Mouse (Mus musculus) MN1 (cell line): ENCODE data around the gene Rbm44.

ENCODE experiments used
- DNase-seq: peaks from one replicate; pipeline ENCODE4 v3.0.0-alpha.2; 2016; ENCODE audit warnings: low spot score

Gene Rbm44

GRCm38 (mm10) chr1:91144813-91145212 is at the start of gene Rbm44:
Gene Rbm44 (plus strand): TSS chr1:91145089.
- DNase-seq: no peak

- DNase-seq: no peak
Measured at GRCm38 (mm10) chr1:91095258-91095657, 49.6 kb upstream of the Rbm44 start.

- no peak for DNase-seq
Measured at GRCm38 (mm10) chr1:91095853-91096252, 49.0 kb upstream of the Rbm44 start.

GRCm38 (mm10) chr1:91096490-91096889 is 48.4 kb upstream of the Rbm44 start:
- no peak for DNase-seq

- no peak for DNase-seq
Measured at GRCm38 (mm10) chr1:91097283-91097834, 47.5 kb upstream of the Rbm44 start.

DNA sequence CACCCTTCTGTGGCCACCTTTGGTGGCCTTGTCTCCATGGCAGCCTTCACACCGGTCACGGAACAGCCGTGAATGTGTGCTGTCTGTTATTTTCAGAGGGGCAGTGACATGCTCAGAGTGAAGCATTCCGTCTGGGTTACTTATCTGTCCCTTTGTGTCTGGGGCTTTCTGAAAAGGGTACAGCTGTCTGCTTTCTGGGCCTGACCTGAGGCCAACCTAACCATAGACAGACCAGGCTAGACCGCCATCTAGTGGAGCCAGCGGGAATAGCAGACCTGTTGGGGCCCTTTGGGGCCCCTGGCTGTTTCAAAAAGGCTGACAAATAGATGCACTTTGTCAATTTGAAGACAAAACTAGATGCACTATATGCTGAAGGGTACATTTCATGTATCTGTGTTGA is 46.0 kb upstream of the Rbm44 start:
- peak; percentile 14 for DNase-seq

- no peak for DNase-seq
Measured at GRCm38 (mm10) chr1:91101709-91102440, 43.0 kb upstream of the Rbm44 start.

DNA sequence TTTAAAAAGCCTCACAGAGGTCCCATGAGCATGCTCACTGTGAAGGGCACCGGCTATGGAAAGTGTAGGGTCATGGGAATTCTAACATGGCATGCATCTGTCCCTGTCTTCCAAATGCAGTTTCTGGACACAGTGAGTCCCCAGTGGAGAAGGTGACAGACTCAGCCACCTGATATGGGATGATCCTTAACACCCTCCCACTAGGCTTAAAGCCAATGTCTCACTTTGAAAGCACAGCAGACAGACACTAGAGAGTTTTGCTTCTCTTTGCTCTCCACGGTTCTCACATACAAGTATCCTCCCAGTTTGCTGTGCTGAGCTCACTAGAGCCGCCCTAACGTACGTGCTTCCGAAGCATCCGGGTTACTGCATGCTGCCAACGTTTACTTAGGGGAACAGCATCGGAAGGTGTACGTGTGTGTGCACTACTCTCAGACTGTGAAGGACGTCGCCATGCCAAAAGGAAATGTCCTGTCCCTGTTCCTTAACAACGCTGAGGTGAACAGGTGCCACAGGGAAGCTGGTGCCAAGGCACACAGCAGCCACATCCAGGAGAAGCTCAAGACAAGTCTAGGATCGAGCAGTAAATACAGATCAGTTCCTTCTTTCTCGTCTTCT is 41.4 kb upstream of the Rbm44 start:
- DNase-seq: no peak

DNA sequence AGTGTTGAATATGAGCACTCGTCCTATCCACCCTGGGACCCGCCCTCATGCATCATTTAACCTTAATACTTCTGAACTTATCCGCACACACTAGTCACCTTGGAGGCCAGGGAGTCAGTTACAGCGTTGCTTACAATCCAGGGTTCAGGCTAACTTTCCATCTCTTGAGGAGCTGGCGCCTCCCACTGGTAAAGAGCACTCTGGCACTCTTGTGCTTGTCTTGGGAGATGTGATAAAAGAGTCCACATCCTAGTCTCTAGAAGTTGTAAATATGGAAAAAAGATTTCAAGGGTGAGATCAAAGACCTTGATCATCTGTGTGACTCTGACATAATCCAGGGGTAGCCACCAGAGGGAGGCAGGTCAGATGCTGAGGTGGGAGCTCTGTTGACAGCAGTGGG is 37.3 kb upstream of the Rbm44 start:
- no peak for DNase-seq

- no peak for DNase-seq
Measured at GRCm38 (mm10) chr1:91109302-91109701, 35.6 kb upstream of the Rbm44 start.

DNA sequence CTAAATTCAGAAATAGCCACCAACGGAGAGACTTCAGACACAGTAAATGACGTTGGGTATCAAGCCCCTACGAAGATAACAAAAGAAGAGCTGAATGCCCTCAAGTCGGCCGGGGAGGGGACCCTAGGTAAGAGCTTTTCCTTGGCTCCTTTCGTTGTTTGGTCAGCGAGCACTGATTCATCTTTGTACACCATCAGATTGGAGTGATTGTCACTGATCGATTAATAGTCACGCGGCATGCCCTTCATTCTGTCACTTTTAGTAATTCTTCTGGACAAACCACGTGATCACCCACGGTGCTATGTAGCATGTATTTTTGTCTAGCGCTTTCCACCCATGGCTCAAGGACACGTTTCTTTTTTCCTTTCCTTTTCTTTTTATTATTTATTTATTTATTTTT is 32.7 kb upstream of the Rbm44 start:
- DNase-seq: no peak

DNA sequence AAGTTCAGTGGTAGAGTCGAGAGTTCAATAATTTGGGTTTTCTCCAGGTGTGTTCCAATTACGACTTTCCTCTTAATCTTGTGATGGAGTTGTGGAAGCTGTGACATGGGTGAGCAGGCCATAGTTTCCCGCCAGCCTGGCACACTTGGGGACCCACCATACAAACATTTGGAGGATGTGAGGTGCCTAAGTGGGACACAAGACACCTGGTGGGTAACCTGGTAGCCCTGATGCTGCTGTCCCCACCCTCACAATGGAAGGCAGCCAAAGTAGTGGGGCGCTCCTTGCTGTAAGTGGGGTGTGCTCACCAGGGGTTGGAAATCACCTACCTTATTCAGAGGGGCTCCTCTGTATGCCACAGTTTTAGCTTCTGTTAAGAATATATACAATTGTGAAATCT is 32.3 kb upstream of the Rbm44 start:
- DNase-seq: no peak

GRCm38 (mm10) chr1:91122121-91122520 is 22.8 kb upstream of the Rbm44 start:
- DNase-seq: no peak

DNA sequence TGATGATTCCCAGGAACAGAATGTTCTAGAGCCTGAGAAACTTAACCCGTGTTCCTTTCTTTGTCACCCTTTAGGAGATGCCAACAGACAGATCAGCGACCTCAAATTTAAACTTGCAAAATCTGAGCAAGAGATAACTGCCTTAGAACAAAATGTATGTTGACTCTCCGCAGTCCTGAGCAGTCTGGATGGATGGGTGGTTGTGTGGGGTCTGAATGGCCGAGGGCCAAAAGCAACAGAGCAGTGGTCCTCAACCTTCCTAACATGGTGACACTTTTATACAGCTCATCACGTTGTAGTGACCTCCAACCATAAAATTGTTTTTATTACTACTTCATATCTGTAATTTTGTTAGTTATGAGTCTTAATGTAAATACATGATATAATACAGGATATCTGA is 21.9 kb upstream of the Rbm44 start:
- no peak for DNase-seq

- no peak for DNase-seq
Measured at GRCm38 (mm10) chr1:91123466-91123865, 21.4 kb upstream of the Rbm44 start.

DNA sequence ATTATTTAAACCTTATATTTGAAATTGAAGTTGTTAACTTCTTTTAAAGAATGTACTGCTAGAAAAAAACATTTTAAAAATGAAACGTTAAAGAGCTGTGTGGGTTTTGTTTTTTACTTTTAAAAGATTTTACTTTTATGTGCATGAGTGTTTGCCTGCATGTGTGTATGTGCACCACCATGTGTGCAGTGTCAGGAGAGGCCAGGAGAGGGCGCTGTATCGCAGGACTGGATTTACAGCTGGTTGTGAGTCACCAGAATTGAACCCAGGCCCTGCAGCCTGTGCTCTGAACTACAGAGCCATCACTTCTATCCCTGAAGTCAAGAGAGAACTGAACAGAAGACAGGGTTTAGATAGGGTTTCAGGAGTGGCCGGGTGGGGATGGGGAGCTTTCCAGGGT is 16.0 kb upstream of the Rbm44 start:
- DNase-seq: no peak

DNA sequence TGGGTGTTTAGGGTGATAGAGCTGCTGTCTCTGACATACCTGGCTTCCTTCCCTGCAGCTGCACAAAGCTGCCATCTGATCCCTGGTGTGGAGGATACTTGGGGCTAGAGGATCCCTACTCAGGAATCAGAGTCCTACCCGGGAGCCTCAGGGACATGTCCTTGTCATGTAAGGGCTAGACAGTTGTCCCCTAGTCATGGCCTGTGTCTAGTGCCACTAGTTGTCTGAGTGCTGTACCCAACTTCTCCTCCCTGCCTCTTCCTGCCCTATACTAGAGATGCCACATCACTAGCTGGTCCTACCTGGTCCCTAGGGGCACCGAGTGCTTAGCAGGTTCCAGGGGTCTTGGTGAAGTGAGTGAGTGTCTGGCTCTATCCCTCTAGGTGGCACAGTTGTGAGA is 7.9 kb upstream of the Rbm44 start:
- DNase-seq: no peak

- DNase-seq: no peak
Measured at GRCm38 (mm10) chr1:91151509-91151908, 6.6 kb downstream of the Rbm44 start.

- no peak for DNase-seq
Measured at GRCm38 (mm10) chr1:91166798-91167197, 21.9 kb downstream of the Rbm44 start.

- DNase-seq: no peak
Measured at GRCm38 (mm10) chr1:91169157-91169556, 24.3 kb downstream of the Rbm44 start.

DNA sequence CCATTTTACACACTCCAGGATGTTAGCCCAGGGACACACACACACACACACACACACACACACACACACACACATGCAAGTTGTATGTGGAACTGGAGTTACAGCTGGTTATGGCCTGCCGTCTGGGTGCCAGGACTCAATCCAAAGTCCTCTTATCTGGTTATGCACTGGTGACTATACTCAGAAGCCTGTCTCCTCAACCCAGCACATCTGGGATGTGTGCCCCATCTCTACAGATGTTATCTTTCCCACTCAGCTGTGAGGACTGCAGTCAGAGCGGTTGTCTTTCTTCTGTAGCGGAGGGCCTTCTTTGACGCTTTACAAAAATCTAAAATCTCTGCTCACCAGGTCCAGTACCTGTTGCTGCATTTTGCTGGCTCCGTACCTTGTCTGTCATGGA is 29.9 kb downstream of the Rbm44 start:
- no peak for DNase-seq

DNA sequence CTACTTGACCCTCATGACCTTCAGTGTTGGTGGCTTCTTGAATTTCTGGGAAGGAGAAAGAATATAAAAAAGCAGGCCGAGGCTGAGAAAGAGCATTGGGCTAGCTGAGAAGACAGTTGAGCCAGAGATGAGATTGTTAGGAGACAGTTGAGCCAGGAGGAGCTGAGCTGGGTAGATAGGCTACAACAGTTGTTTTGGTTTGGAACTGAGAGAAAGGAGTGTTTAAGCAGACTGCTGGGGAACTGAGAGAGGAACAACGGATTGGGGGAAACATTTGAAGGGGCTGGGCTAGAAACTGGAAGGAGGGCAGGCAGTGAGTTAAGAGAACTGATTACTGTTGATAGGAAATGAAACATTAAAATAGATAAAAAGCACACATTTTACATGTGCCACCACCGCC is 31.1 kb downstream of the Rbm44 start:
- no peak for DNase-seq

DNA sequence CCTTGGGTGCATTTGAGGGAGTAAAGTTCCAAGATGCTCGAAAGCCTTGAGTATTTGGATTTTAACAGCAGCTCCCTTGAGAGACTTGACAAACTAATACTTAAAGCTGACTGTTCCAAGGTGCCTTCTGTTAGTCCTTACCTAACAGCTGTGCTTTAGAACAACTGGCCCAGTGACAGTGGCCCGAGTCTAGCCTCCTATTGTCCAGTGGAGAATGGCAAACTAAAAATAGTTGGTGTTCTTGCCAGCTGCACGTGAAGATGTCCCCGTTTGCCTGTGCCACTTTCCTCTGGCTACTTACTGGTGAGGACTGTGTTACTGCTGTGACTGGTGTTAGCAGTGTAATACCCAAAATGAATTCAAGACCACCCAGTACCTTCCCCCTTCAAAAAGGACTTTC is 32.0 kb downstream of the Rbm44 start:
- DNase-seq: no peak

DNA sequence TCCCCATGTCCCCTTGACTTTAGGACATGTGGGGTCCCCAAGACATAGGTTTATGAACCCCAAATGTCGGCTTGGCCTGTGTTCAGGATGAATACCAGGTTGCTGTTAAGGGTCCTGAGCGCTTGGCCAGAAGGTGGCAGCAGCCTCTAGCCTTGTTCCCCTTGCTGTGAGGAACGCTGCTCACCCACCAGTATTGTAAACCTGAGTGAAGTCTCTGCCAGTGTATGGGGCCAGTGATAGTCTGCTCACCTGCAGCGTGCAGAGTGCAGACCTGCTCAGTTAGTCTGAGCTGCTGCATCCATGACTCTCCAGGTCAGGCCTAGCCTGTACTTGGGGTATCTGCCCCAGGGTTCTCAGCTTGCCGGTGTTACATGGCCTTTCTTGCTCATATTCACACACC is 34.2 kb downstream of the Rbm44 start:
- peak; percentile 9 for DNase-seq
